Mouse (Mus musculus) B cell, adult 2 months (primary cell): ENCODE results near the gene Ypel2.
"Not testable (repeated sequence)": the region's sequence is repeated elsewhere in the genome, so short reads cannot be mapped to it uniquely, and the experiment has no call there.

Source experiments
- DNase-seq, 2 experiments: peaks; one replicate each; pipeline ENCODE4 v3.0.0; 2022

The Ypel2 gene

GRCm38 (mm10) chr11:86993041-86994037 lies at the start of gene Ypel2:
Gene Ypel2, minus strand, starts transcription at chr11:86993707.
- peak; percentile 85 to 86 for DNase-seq

GRCm38 (mm10) chr11:87043052-87043451 lies 49.5 kb upstream of the Ypel2 start:
- no peak for DNase-seq

DNA sequence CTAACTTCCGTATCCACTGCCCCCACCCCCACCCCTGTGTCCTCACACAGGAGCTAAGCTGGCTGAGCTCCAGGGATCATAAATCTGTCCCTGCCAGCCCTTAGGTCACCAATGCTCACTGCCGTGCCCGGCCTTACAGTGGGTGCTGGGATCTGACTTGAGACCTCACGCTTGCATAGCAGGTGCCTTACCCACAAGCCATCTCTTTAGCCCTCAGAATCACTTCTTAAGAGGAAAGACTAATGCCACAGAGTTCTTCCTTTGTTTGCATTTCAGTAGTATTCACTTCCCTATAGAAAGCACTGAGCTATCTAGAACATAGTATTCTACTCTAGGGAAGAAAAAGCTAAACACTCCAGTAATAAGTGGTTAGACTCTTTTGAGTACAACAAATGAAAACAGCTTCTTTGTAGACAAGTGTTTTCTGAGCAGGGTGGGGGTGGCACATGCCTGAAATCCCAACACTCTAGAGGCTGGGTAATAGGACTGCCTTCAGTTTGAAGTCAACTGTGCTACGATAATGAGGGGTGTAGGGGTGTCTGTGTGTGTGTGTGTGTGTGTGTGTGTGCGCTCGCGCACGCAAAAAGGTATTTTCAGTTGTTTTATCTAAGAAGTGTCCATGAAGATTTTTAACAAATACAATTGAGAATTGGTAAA lies 45.9 kb upstream of the Ypel2 start:
- DNase-seq: no peak

DNA sequence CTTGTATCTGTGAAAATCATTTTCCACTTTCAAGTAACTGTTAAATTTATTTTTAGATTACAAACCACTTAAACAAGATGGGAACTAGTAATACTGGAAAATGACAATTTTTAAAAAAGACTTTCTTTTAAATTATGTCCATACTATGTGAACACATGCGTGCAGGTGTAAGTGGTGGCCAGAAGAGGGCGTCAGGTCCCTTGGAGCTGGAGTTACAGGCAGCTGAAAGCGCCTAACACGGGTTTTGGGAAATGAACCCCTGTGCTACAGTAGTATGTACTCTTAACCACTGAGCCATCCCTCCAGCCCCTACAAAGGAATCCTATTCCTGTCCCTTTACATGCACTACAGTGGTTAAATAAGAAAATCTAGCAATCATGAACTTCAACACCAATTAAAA lies 42.7 kb upstream of the Ypel2 start:
- no peak for DNase-seq

- no peak for DNase-seq
These were observed 34.7 kb upstream of the Ypel2 start for GRCm38 (mm10) chr11:87028212-87028611.

DNA sequence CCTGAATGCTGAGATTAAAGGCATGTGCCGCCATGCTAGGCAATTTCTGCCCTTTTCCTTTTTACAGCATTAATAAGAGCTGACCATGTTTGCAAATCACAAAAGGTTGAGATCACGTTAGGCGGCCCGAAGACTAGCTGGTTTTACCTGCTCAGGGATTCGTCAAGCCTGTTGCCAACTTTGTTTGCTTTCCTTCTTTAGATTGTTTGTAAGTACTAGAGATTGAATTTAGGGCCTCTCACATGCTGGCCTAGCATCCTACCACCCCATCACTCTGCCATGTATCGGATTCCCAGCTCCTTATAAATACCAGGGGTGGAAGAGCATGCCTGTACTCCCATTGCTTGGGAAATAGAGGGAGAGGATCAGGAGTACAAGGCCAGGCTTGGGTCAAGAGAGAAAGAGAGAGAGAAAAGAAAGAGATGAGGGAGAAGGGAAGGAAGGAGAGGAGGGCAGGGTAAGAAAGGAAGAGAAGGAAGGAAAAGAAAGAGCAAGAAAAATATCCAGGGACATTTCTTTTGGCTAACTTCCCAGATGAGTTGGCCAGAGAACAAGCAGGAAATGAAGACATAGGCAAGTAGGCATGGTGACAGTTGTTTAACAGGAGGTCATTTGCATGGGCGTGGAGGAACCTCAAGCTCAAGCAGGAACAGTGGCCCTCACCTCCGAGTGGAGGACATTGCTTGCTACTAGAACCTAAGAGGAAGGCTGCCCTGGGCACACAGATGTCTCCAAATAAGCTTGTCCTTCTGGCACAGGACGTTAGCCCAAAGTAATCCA lies 32.8 kb upstream of the Ypel2 start:
- no peak for DNase-seq

- DNase-seq: no peak
These were observed 31.8 kb upstream of the Ypel2 start for GRCm38 (mm10) chr11:87025351-87025750.

- not testable (repeated sequence) for DNase-seq
These were observed 29.7 kb upstream of the Ypel2 start for GRCm38 (mm10) chr11:87023240-87023639.

DNA sequence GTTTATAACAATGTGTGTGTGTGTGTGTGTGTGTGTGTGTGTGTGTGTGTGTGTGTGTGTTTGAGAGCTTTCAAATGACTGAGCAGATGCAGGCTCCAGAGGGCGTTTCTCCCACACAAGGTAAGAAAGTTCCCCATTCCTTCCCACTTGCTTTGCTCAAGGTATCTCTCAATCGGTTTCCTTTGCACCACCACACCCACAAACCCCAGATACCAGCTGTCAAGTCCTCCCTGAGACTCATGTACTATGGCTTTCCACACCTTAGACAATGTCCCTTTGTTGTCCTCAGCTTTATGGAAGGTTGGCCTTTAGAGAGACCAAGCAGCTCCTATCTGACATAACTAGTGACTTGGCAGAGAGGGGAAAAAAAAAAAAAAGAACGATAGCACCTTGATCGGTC lies 29.3 kb upstream of the Ypel2 start:
- DNase-seq: no peak

DNA sequence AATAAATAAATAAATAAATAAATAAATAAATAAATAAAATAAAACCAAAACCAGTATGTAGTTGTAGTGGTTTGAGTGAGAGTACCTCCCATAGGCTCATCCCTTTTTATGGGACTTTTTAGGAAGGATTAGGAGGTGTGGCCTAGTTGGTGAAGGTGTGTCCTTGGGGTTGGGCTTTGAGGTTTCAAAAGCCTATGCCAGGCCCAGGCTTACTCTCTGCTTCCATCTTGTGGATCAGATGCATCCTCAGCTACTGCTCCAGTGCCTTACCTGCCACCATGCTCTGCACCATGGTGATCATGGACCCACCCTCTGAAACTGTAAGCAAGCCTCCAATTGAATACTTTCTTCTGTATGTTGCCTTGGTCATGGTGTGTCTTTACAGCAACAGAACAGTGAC lies 28.0 kb upstream of the Ypel2 start:
- no peak for DNase-seq

GRCm38 (mm10) chr11:87020449-87020848 lies 26.9 kb upstream of the Ypel2 start:
- DNase-seq: no peak

GRCm38 (mm10) chr11:87019431-87019830 lies 25.9 kb upstream of the Ypel2 start:
- no peak for DNase-seq

DNA sequence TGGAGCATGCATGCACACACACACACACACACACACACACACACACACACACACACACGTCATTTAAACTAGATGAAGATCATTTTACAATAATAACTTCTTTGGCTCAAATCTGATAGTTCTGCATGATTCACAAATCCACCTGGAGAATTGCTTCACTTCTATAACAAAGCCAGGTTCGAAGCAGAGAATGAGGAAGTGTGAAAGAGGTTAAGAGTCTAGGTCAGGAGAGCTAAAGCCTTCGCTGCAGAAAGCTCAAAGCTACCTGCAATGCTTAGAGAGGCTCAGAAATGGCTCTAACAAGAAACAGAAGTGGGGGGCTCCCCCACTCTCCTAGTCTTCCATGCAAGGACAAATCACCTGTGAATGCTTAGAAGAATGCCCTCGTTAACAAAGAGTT lies 24.6 kb upstream of the Ypel2 start:
- DNase-seq: no peak

DNA sequence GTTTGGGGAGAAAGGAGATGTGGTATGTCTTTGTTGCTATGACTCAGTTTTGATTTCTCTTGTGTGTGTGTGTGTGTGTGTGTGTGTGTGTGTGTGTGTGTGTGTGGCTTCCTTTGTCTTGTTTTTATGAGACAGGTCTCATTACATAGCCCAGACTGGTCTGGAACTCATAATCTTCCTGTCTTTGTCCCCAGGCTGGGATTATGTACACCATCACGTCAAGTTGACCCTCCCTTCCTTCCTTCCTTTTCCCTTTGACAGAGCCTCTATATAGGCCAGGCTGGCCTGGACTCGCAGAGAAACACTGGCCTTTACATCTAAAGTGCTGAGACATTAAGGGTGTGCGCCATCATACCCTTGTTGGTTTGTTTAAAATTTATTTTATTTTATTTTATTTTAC lies 22.2 kb upstream of the Ypel2 start:
- no peak for DNase-seq

DNA sequence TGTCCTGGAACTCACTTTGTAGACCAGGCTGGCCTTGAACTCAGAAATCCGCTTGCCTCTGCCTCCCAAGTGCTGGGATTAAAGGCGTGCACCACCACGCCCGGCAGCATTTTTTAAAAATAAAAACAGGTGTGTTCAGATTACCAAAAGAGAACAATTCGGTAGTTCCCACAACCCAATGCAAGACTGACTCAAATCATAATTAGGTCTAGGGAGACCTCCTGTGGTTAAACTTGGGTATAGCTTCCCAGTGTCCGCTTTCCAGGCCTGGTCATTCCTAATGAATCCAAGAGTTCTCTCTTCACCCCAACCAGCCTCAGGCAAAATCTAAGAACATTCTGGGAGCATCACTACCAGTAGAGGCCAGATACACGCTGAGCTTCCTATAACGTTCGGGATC lies 17.0 kb upstream of the Ypel2 start:
- peak; percentile 43 to 47 for DNase-seq

DNA sequence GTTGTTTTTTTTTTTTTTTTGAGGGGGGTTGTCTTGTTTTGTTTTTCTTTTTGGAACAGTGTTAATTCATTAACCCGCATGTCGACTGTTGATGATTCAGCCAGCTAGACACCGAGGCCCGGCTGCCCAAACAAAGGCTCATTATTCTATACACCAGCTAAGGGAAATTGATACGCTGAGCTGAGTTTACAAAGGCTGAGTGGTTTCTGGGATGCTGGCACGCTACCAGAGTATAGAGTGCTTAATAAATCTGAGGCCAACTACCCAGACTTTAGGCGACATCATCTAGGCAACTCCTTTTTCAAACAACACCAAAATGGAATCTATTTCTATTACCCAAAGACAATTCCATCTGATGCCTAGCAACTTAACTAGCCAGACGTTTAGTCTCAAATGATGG lies 13.9 kb upstream of the Ypel2 start:
- no peak for DNase-seq

GRCm38 (mm10) chr11:87004960-87005755 lies 11.7 kb upstream of the Ypel2 start:
- DNase-seq: no peak

- DNase-seq: no peak
These were observed 8.7 kb upstream of the Ypel2 start for GRCm38 (mm10) chr11:87002078-87002829.

DNA sequence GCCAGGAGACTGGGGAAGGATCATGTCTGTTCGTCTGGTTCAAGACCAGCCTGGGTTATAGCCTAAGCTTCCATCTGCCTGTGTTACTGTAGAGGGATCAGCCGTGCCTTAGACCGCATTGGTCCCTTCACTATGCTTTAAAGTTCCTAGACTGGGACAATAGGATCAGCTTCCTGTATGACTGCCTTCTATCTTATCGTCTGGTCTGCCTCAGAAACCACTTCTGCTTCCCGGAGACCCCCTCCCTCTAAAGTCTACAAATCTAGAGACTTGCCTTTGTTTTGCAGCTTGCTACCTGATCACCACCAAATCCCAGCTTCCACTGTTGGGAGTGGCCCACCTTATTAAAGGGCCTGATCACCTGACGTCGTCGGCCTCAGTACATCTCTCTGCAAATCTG lies 7.7 kb upstream of the Ypel2 start:
- no peak for DNase-seq

DNA sequence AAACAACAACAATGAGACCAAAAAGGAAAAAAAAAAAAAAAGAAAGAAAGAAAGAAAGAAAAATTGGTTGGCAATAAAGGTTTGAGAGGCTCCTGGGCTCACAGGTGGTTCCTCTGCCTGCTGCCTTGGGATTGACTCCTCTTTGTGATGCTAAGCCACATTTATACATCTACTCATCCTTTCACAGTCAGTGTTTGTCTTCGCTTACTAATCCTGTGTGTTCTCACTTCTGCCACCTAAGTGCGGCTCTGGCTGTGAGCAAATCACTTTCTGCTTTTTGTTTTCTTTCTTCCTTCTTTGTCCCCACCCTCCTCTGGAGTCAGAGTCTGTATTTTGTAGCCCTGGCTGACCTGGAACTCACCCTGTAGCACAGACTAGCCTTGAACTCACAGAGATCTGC lies 2.8 kb upstream of the Ypel2 start:
- DNase-seq: no peak

- peak; percentile 65 to 66 for DNase-seq
These were observed 2.2 kb upstream of the Ypel2 start for GRCm38 (mm10) chr11:86995625-86996221.
